Mouse (Mus musculus) forelimb bud, embryonic 11.5 days (tissue): ENCODE results near the gene Palld.
A peak's percentile ranks its signal among the peaks of the same experiment; 100 is the strongest.

Experiments
- DNase-seq: peaks from one replicate; pipeline ENCODE4 v3.0.0-alpha.2; 2012; ENCODE audit warnings: low read depth, low spot score

Palld gene

GRCm38 (mm10) chr8:61730669-61731068, 171.8 kb downstream of the Palld start:
- DNase-seq: no peak

GRCm38 (mm10) chr8:61725306-61726017, 177.0 kb downstream of the Palld start:
- no peak for DNase-seq

GRCm38 (mm10) chr8:61722226-61722625, 180.3 kb downstream of the Palld start:
- DNase-seq: no peak

DNA sequence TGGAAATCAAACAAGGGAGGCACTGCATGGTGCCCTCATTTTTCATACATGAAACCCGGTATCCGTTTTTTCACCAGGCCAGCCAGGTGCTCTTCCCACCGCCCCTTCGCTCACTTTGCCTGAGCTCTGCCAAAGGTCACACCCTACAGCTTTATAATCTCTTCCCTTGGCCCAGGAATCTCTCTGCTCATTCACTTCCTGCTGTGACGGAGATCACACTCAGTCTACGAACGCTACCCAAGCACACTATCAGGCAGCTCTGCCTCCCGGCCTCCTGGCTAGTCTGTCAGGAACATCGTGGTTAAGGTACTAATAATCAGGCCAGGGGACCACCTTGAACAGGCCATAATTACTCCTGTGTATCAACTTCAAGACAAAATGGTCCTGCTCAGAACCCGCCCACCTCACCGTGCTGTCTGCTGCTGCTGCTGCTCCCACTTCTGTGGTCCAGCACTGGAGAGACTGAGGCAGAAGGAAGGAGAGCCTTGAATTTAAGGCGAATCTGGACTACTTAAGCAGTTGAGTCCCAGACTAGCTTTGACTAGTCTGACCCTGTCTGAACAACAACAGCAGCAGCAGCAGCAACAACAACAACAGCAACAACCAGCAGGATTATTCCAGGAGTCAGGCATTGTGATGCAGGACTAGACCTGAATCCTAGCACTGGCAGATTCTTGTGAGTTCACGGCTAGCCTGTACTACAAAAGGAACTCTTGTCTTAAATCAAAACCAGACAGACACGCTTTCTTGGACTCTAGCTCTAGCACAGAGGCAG, 187.0 kb downstream of the Palld start:
- DNase-seq: no peak

GRCm38 (mm10) chr8:61714293-61714831, 188.1 kb downstream of the Palld start:
- DNase-seq: no peak

DNA sequence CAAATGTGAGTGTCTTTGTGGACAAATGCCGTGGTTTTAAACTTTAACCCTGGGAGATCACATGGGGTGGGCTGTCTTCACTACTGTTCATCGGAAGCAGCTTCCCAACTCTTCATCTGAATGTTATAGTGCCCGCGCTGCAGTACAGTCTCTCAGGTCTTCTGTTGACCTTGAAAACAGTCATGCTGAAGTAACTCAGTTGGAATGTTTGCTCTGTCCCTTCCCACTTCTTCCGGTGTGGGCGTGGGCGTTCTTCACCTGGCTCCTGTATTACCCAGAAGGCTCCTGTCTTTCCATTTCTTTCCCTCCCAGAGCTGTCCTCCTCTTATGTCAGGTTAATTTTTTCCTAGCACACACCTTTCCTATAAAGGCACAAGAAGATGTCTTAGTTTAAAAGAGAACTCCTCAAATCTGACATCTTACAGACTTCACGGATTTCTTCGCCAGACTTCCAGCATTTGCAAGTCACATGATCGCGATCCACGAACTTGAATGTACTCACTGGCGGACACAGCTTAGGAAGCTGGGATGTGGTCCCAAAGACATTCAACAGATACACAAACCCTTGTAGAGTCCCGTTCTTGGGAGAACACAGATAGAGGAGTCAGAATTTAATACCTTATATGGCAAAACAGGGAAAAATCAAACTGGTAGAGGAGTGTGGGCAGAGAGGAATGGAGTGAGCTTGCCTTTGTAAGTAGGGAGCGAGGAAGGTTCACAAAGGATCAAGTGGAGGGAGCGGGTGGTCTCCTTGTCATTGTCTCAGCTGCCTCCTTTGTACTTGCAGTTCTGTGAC, 189.1 kb downstream of the Palld start:
- DNase-seq: no peak

- DNase-seq: no peak
Observed at GRCm38 (mm10) chr8:61712426-61712825, 190.1 kb downstream of the Palld start.

- DNase-seq: peak; percentile 39
Observed at GRCm38 (mm10) chr8:61708586-61709305, 193.7 kb downstream of the Palld start.

DNA sequence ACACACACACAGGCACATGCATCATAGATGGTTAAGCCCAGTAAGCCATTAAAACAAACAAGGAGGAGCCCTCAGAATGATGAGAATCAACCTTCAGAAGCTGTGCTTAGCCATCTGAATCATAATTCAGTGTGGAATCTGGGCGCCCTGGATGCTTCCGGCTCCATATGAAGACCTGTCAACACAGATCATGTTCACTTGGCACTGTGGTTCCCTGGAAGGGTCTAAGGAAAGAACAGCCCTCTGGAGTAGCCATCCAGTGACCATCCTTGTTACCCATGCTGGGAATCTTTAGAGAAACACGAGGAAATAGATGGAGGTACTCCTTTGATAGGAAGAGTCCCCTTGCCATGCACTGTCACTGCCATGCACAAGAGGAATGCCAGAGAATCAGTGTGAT, 197.0 kb downstream of the Palld start:
- no peak for DNase-seq

DNA sequence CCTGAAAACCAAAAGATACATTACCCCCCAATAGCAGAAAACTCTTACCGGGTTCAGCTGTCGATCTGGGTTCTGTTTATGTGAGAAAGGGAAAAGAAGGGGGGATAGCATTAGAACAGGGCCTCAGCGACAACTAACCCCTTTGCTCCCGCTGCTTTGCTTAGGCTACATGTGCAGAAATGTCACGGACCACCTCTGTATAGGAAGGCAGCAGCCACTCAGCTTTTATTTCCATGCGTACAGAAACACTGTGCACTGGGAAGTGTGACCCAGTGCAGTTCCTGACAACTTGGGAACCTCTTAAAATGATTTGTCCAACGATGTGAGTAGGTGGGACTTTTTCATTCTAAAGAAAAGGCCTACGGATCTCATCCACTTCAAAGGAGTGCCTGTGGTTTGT, 200.4 kb downstream of the Palld start:
- DNase-seq: no peak

DNA sequence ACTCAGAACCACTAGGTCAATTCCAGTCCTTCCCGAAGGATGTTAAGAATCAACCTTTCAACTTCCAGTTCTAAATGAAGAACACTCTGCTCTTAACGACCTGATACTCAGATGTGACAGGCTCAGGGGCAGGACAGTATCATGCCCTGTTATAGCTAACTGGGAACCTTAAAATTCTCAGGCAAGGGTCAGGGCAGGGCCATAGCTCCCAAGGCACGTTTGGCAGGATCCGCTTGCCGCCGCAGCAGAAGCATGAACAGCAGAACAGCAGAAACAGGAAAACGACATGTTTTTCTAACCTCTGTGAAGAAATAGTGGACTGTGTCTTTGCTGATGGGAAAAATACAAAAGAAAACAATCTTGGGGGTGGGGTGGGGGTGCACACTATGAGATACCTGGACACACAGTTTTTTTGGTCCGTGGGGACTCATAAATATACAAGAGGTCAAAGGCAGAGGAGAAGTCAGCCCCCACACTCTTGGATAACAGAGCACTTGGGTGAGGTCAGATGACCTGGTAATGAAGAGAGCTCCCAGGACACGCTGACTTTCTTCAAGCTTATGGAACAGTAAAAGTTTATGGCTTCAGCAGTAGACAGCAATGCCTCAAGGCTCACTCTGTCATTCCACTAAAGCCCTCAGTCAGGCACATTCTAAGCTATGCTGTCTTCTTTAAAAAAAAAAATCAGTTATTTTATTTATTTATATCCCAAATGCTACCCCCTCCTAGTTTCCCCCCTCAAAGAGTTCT, 201.4 kb downstream of the Palld start:
- no peak for DNase-seq

- DNase-seq: peak; percentile 41
Observed at GRCm38 (mm10) chr8:61700298-61700697, 202.2 kb downstream of the Palld start.

DNA sequence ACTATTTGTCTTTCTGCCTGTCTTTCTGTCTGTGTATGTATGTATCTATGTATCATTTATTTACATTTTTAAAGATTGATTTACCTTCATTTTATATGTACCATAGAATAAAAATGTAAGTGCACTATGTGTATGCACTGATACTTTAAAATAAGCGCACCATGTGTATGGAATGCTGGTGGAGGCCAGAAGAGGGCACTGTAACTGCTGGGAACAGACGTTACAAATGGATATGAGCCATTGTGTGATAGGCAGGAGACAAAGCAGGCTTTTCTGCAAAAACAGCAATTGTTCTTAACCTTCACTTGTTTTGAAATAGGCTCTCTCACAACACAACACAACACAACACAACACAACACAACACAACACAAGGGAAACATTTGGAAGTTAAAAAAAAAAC, 203.5 kb downstream of the Palld start:
- no peak for DNase-seq

- DNase-seq: no peak
Observed at GRCm38 (mm10) chr8:61697728-61698385, 204.6 kb downstream of the Palld start.

- DNase-seq: no peak
Observed at GRCm38 (mm10) chr8:61696846-61697455, 205.5 kb downstream of the Palld start.

- DNase-seq: no peak
Observed at GRCm38 (mm10) chr8:61695416-61695815, 207.1 kb downstream of the Palld start.

GRCm38 (mm10) chr8:61692866-61693265, 209.6 kb downstream of the Palld start:
- peak; percentile 37 for DNase-seq

DNA sequence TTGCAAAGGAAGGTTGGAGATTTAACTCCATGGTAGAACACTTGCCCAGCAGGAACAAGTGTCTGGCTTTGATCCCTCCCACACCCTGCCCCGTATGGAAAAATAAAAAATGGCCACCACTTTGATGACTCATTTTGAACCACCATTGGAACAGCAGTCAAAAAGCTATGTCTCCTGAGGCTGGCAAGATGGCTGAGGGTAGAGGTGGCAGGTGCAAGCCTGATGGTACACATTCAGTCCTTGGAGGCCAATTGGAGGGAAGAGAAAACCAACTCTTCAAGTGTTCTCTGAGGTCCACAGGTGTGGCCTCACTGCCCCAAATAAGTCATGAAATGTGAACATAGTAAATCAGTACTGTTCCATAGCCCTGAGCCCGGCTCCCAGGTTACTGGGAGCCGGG, 210.4 kb downstream of the Palld start:
- no peak for DNase-seq

DNA sequence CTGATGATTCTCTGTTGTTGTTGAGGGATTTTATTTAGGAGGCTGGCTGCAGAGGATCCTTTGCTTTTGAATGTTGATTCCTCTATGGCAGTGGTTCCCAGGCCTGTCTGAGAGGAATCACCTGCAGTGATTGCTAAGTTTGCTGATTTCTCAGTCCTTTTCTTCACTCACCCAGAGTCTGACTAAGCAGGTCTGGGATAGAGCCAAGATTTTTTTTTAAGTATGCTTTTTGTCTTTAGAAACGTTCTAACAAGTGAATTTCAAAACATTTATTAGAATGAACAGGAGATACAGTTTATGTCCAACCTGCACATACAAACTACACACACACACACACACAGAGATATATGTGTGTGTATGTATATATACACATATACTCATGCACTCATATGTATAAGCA, 211.1 kb downstream of the Palld start:
- no peak for DNase-seq

DNA sequence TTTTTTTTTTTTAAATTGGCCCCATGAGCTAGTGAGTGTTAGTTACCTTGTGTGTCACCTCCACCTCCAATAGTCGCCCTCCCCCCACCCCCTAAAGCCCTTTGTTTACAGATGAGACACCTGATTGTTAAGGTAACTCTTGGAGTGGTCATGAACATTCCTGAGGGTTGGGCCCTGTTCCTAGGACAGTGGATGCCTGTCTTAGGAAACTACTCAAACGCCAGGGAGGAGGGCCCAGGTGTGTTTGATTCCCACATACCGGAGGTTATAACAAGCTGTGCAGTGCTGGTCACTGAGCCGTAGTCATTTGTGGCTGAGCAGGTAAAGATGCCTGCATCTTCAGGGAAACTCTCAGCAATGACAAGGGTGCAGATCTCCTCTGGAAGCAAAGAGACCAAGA, 215.4 kb downstream of the Palld start:
- DNase-seq: no peak
